Mouse (Mus musculus) CH12.LX (cell line): ENCODE results near the gene Krtap13-1. TPM values are rescaled to one million over a fixed set of nuclear protein-coding genes. Genes with fewer than 3 reads are reported as not detected.

Source experiments
- DNase-seq: peaks from one replicate; pipeline ENCODE4 v3.0.0-alpha.2; 2013; ENCODE audit errors: extremely low read depth
- H3K27ac ChIP-seq: 2 replicates; pipeline ENCODE4 v1.5.1; 2012; ENCODE audit warnings: low read depth, mild to moderate bottlenecking, control low read depth, moderate library complexity; ENCODE audit not compliant: insufficient read depth
- H3K27me3 ChIP-seq: replicated peaks from 2 replicates; pipeline ENCODE3; 2012; ENCODE audit warnings: inconsistent platforms
- H3K36me3 ChIP-seq, 2 experiments: replicated peaks in 1 of 2; 2 replicates each; pipeline versions ENCODE3 to v1.6.1; 2012; ENCODE audit warnings: inconsistent platforms in 1 of 2, low read length in 1 of 2, mild to moderate bottlenecking in 1 of 2, mixed read lengths in 1 of 2, moderate library complexity in 1 of 2; ENCODE audit not compliant: control insufficient read depth in 1 of 2, insufficient read depth in 1 of 2
- H3K4me1 ChIP-seq, 2 experiments: 2 replicates each; pipeline ENCODE4 v1.6.1; 2012; ENCODE audit warnings: inconsistent platforms in 1 of 2, moderate library complexity in 1 of 2; ENCODE audit not compliant: insufficient read depth in 2 of 2, control insufficient read depth in 1 of 2
- H3K4me2 ChIP-seq: 2 replicates; pipeline ENCODE4 v1.6.1; 2012; ENCODE audit warnings: low read depth, mild to moderate bottlenecking, control low read depth; ENCODE audit not compliant: poor library complexity, insufficient read depth, severe bottlenecking
- H3K4me3 ChIP-seq, 3 experiments: fragments of 150-350 bp in 1 of 3; sonication (generic) in 1 of 3; replicated peaks in 1 of 3; 2 replicates each; pipeline versions ENCODE3 to v1.5.1; 2011 to 2012; ENCODE audit warnings: low read depth in 2 of 3, low read length in 2 of 3, mild to moderate bottlenecking in 2 of 3, moderate library complexity in 2 of 3, control low read depth in 1 of 3, improper control_type of control experiment in 1 of 3, inconsistent platforms in 1 of 3, mixed read lengths in 1 of 3; ENCODE audit not compliant: poor library complexity in 1 of 3
- H3K79me2 ChIP-seq: replicated peaks from 2 replicates; pipeline ENCODE4 v1.6.1; 2012; ENCODE audit warnings: mild to moderate bottlenecking, moderate library complexity; ENCODE audit not compliant: control insufficient read depth, poor library complexity, insufficient read depth, severe bottlenecking; ENCODE audit errors: extremely low read depth
- H3K9ac ChIP-seq: 2 replicates; pipeline ENCODE4 v1.6.1; 2012; ENCODE audit warnings: low read depth, mild to moderate bottlenecking, control low read depth, moderate library complexity; ENCODE audit not compliant: insufficient read depth
- H3K9me3 ChIP-seq: replicated peaks from 2 replicates; pipeline ENCODE3; 2012; ENCODE audit warnings: low read length, inconsistent platforms, mixed read lengths
- CHD1 ChIP-seq: IDR thresholded peaks from 2 replicates; pipeline ENCODE4 v1.6.1; 2012; ENCODE audit warnings: low read depth, low read length, improper control_type of control experiment, inconsistent platforms
- E2F4 ChIP-seq: IDR thresholded peaks from 2 replicates; pipeline ENCODE4 v1.6.1; 2011; ENCODE audit warnings: low read depth, low read length, improper control_type of control experiment; ENCODE audit not compliant: insufficient replicate concordance
- ELF1 ChIP-seq: IDR thresholded peaks from 2 replicates; pipeline ENCODE4 v1.6.1; 2014; ENCODE audit warnings: low read depth, mild to moderate bottlenecking, inconsistent platforms, low read length, improper control_type of control experiment
- EP300 ChIP-seq: IDR thresholded peaks from 2 replicates; pipeline ENCODE4 v1.6.1; 2011; ENCODE audit warnings: low read length, improper control_type of control experiment
- ETS1 ChIP-seq: conservative IDR thresholded peaks from 2 replicates; pipeline ENCODE4 v1.6.1; 2012; ENCODE audit warnings: low read depth, mild to moderate bottlenecking, inconsistent platforms, low read length, improper control_type of control experiment, moderate library complexity
- IRF4 ChIP-seq: IDR thresholded peaks from 2 replicates; pipeline ENCODE4 v1.6.1; 2014; ENCODE audit warnings: low read depth, mild to moderate bottlenecking, inconsistent platforms, low read length, improper control_type of control experiment
- JUND ChIP-seq: conservative IDR thresholded peaks from 2 replicates; pipeline ENCODE4 v1.6.1; 2011; ENCODE audit warnings: low read depth, low read length, improper control_type of control experiment
- MAZ ChIP-seq: IDR thresholded peaks from 2 replicates; pipeline ENCODE4 v1.6.1; 2012; ENCODE audit warnings: low read depth, mild to moderate bottlenecking, inconsistent platforms, low read length, improper control_type of control experiment, moderate library complexity
- MEF2A ChIP-seq: IDR thresholded peaks from 2 replicates; pipeline ENCODE4 v1.6.1; 2014; ENCODE audit warnings: low read depth, mild to moderate bottlenecking, inconsistent platforms, low read length, improper control_type of control experiment, borderline replicate concordance
- MXI1 ChIP-seq: IDR thresholded peaks from 2 replicates; pipeline ENCODE4 v1.6.1; 2011; ENCODE audit warnings: mild to moderate bottlenecking, low read depth, low read length, improper control_type of control experiment
- NELFE ChIP-seq: IDR thresholded peaks from 2 replicates; pipeline ENCODE4 v1.6.1; 2011; ENCODE audit warnings: low read depth, low read length, improper control_type of control experiment
- POLR2A ChIP-seq: IDR thresholded peaks from 2 replicates; pipeline ENCODE4 v1.6.1; 2011; ENCODE audit warnings: low read depth, mild to moderate bottlenecking, improper control_type of control experiment, low read length
- POLR2AphosphoS2 ChIP-seq: IDR thresholded peaks from 2 replicates; pipeline ENCODE4 v1.6.1; 2011; ENCODE audit warnings: low read depth, low read length, improper control_type of control experiment
- RAD21 ChIP-seq: IDR thresholded peaks from 2 replicates; pipeline ENCODE4 v1.6.1; 2011; ENCODE audit warnings: low read depth, mild to moderate bottlenecking, low read length, improper control_type of control experiment, moderate library complexity
- SIN3A ChIP-seq: IDR thresholded peaks from 2 replicates; pipeline ENCODE4 v1.6.1; 2012; ENCODE audit warnings: low read length, improper control_type of control experiment, inconsistent platforms
- UBTF ChIP-seq: IDR thresholded peaks from 2 replicates; pipeline ENCODE4 v1.6.1; 2012; ENCODE audit warnings: low read depth, mild to moderate bottlenecking, inconsistent platforms, low read length, improper control_type of control experiment, moderate library complexity
- ZC3H11A ChIP-seq: IDR thresholded peaks from 2 replicates; pipeline ENCODE4 v1.6.1; 2012; ENCODE audit warnings: low read depth, mild to moderate bottlenecking, inconsistent platforms, low read length, improper control_type of control experiment
- ZNF384 ChIP-seq: IDR thresholded peaks from 2 replicates; pipeline ENCODE4 v1.6.1; 2012; ENCODE audit warnings: low read depth, low read length, improper control_type of control experiment, inconsistent platforms
- dilution Hi-C: fragments of 300-500 bp; cut with MboI; formaldehyde crosslinking; loops from 2 replicates; pipeline ENCODE4 v1.14.3; 2020; ENCODE audit warnings: low sequenced_read_pairs; ENCODE audit not compliant: extremely low pct_unique_long_range_greater_than_20kb, extremely low pct_ligation_motif_present
- in situ Hi-C: fragments of 300-500 bp; cut with MboI; formaldehyde crosslinking; loops from 3 replicates; pipeline ENCODE4 v1.14.3; 2019; ENCODE audit warnings: low sequenced_read_pairs, low pct_ligation_motif_present, low pct_unique_long_range_greater_than_20kb, mixed read lengths
- polyA plus RNA-seq: library from polyadenylated mRNA; unstranded; fragments of >175 nt; gene quantifications from 2 replicates; pipeline ENCODE4 v1.2.1, GENCODE M21; 2012; ENCODE audit warnings: low read depth; ENCODE audit not compliant: insufficient read length
- total RNA-seq, 2 experiments: library from RNA; depleted of rRNA; stranded (reverse); fragments of 300-350 nt in 1 of 2; fragments of >200 nt in 1 of 2; gene quantifications; 2 replicates each; pipeline ENCODE4 v1.2.3; 2012 to 2014

The Krtap13-1 gene
- total and polyA plus RNA-seq, 3 experiments: not detected

GRCm38 (mm10) chr16:88696256-88696655 is 32.4 kb upstream of the Krtap13-1 start:
- in situ Hi-C loops: no loop called here
- no peak for TF ChIP-seq RAD21
- no peak for TF ChIP-seq ETS1
- no peak for TF ChIP-seq JUND
- TF ChIP-seq POLR2A: no peak
- no peak for TF ChIP-seq IRF4
- TF ChIP-seq SIN3A: no peak
- TF ChIP-seq ZC3H11A: no peak
- H3K79me2 ChIP-seq: no peaks in the 10 kb centered on the region
- H3K4me1 ChIP-seq: no peaks in the 10 kb centered on the region
- no peak overlapping the region for H3K9ac ChIP-seq
- dilution Hi-C loops: no loop called here
- no peak overlapping the region for H3K27ac ChIP-seq
- peaks cover 57% of the 10 kb centered on the region for H3K9me3 ChIP-seq
- no peak overlapping the region for H3K4me3 ChIP-seq
- DNase-seq: no peak
- H3K4me2 ChIP-seq: no peak overlapping the region
- no peaks in the 10 kb centered on the region for H3K27me3 ChIP-seq
- no peaks in the 10 kb centered on the region for H3K36me3 ChIP-seq

- H3K4me3 ChIP-seq: no peak overlapping the region
- no peak overlapping the region for H3K4me2 ChIP-seq
- no peak for TF ChIP-seq ZNF384
- TF ChIP-seq MAZ: no peak
- no peak for TF ChIP-seq CHD1
- no peak for TF ChIP-seq ELF1
- TF ChIP-seq EP300: no peak
- no peak for TF ChIP-seq MEF2A
- TF ChIP-seq MXI1: no peak
- TF ChIP-seq JUND: no peak
- TF ChIP-seq UBTF: no peak
- no peak for TF ChIP-seq ETS1
- no peak for TF ChIP-seq POLR2AphosphoS2
- no peak for TF ChIP-seq NELFE
- no peak for TF ChIP-seq E2F4
- H3K27me3 ChIP-seq: no peaks in the 10 kb centered on the region
- H3K79me2 ChIP-seq: no peaks in the 10 kb centered on the region
- dilution Hi-C loops: no loop called here
- no peak overlapping the region for H3K9ac ChIP-seq
- no peak overlapping the region for H3K27ac ChIP-seq
- no peaks in the 10 kb centered on the region for H3K4me1 ChIP-seq
- no peaks in the 10 kb centered on the region for H3K36me3 ChIP-seq
- in situ Hi-C loops: no loop called here
- H3K9me3 ChIP-seq: peaks cover 41% of the 10 kb centered on the region
- no peak for DNase-seq
Measured at GRCm38 (mm10) chr16:88701072-88701864, 27.4 kb upstream of the Krtap13-1 start.
